Mouse (Mus musculus): ENCODE data around the gene Dis3l2. TPM values are rescaled to one million over a fixed set of nuclear protein-coding genes. Genes with fewer than 3 reads are reported as not detected.

Dis3l2 gene
- 10 to 100 TPM; 26.6 to 26.9 TPM for total RNA-seq (2021)
- long read RNA-seq, experiment 1, partial matches to known transcripts, result 4 of 8 reads
- long read RNA-seq, experiment 1, other reads (novel, unspliced or antisense), result 2 of 8 reads
- long read RNA-seq, experiment 2, transcript Dis3l2-202 (22 exons, 3,154 nt), result major isoform, 12 of 17 reads
- long read RNA-seq, experiment 2, partial matches to known transcripts, result 3 of 17 reads
- long read RNA-seq, experiment 2, other reads (novel, unspliced or antisense), result 2 of 17 reads

- peak within 1 kb of the TSS; percentile 99 for H3K27ac ChIP-seq
- peak; percentile 84 to 87 for DNase-seq (ENCODE audit: low spot score in 2 of 2)
- peak within 1 kb of the TSS; percentile 67 for H3K4me3 ChIP-seq
- no peak for TF ChIP-seq CTCF (conservative IDR thresholded peaks at IDR 0.05)
Measured at GRCm38 (mm10) chr1:86703300-86703964, at the start of gene Dis3l2. Dis3l2 (plus strand) TSS chr1:86703808.

- no peak for TF ChIP-seq CTCF (conservative IDR thresholded peaks at IDR 0.05)
- H3K27ac ChIP-seq, result no peak overlapping the region
- no peak overlapping the region for H3K4me3 ChIP-seq
- DNase-seq (ENCODE audit: low spot score in 2 of 2), result no peak
Measured at GRCm38 (mm10) chr1:86657071-86657470, 46.5 kb upstream of the Dis3l2 start.

- no peak for DNase-seq (ENCODE audit: low spot score in 2 of 2)
- Histone ChIP-seq H3K4me3 (no peak overlapping the region), H3K27ac (no peak overlapping the region)
- no peak for TF ChIP-seq CTCF (conservative IDR thresholded peaks at IDR 0.05)
Measured at GRCm38 (mm10) chr1:86665091-86665490, 38.5 kb upstream of the Dis3l2 start.

GRCm38 (mm10) chr1:86669552-86670273, 33.9 kb upstream of the Dis3l2 start:
- peak overlapping the region; percentile 74 for H3K4me3 ChIP-seq
- TF ChIP-seq CTCF (conservative IDR thresholded peaks at IDR 0.05), result peak; percentile 89
- DNase-seq (ENCODE audit: low spot score in 2 of 2), result peak; percentile 55 to 63
- peak overlapping the region; percentile 74 for H3K27ac ChIP-seq

- Histone ChIP-seq H3K4me3 (peak within 1 kb of the TSS; percentile 74), H3K27ac (peak within 1 kb of the TSS; percentile 74)
- peak; percentile 72 for TF ChIP-seq CTCF (conservative IDR thresholded peaks at IDR 0.05)
- peak; percentile 77 to 78 for DNase-seq (ENCODE audit: low spot score in 2 of 2)
Measured at GRCm38 (mm10) chr1:86670279-86671038, 33.1 kb upstream of the Dis3l2 start, which contains the start of gene Nppc. Nppc (minus strand) TSS chr1:86670571.

- Histone ChIP-seq H3K4me3 (no peak overlapping the region), H3K27ac (no peak overlapping the region)
- DNase-seq (ENCODE audit: low spot score in 2 of 2), result peak in 1 of 2 experiments; percentile 41
- no peak for TF ChIP-seq CTCF (conservative IDR thresholded peaks at IDR 0.05)
Measured at GRCm38 (mm10) chr1:86674385-86674784, 29.2 kb upstream of the Dis3l2 start.

GRCm38 (mm10) chr1:86675126-86675525, 28.5 kb upstream of the Dis3l2 start:
- TF ChIP-seq CTCF (conservative IDR thresholded peaks at IDR 0.05), result no peak
- Histone ChIP-seq H3K27ac (no peak overlapping the region), H3K4me3 (no peak overlapping the region)
- no peak for DNase-seq (ENCODE audit: low spot score in 2 of 2)

- H3K4me3 ChIP-seq, result no peak overlapping the region
- no peak overlapping the region for H3K27ac ChIP-seq
- DNase-seq (ENCODE audit: low spot score in 2 of 2), result no peak
- no peak for TF ChIP-seq CTCF (conservative IDR thresholded peaks at IDR 0.05)
Measured at GRCm38 (mm10) chr1:86677624-86678023, 26.0 kb upstream of the Dis3l2 start.

- TF ChIP-seq CTCF (conservative IDR thresholded peaks at IDR 0.05), result no peak
- no peak overlapping the region for H3K4me3 ChIP-seq
- DNase-seq (ENCODE audit: low spot score in 2 of 2), result no peak
- H3K27ac ChIP-seq, result no peak overlapping the region
Measured at GRCm38 (mm10) chr1:86678667-86679066, 24.9 kb upstream of the Dis3l2 start.

- Histone ChIP-seq H3K27ac (no peak overlapping the region), H3K4me3 (no peak overlapping the region)
- DNase-seq (ENCODE audit: low spot score in 2 of 2), result no peak
- TF ChIP-seq CTCF (conservative IDR thresholded peaks at IDR 0.05), result no peak
Measured at GRCm38 (mm10) chr1:86687236-86687635, 16.4 kb upstream of the Dis3l2 start.

- no peak for TF ChIP-seq CTCF (conservative IDR thresholded peaks at IDR 0.05)
- H3K4me3 ChIP-seq, result no peak overlapping the region
- no peak overlapping the region for H3K27ac ChIP-seq
- no peak for DNase-seq (ENCODE audit: low spot score in 2 of 2)
Measured at GRCm38 (mm10) chr1:86691027-86691426, 12.6 kb upstream of the Dis3l2 start.

GRCm38 (mm10) chr1:86696948-86697347, 6.7 kb upstream of the Dis3l2 start:
- DNase-seq (ENCODE audit: low spot score in 2 of 2), result no peak
- no peak overlapping the region for H3K27ac ChIP-seq
- peak; percentile 50 for TF ChIP-seq CTCF (conservative IDR thresholded peaks at IDR 0.05)
- no peak overlapping the region for H3K4me3 ChIP-seq

- TF ChIP-seq CTCF (conservative IDR thresholded peaks at IDR 0.05), result peak; percentile 60
- H3K27ac ChIP-seq, result no peak overlapping the region
- no peak overlapping the region for H3K4me3 ChIP-seq
- DNase-seq (ENCODE audit: low spot score in 2 of 2), result no peak
Measured at GRCm38 (mm10) chr1:86698721-86699120, 4.9 kb upstream of the Dis3l2 start.
